Mouse (Mus musculus) ES-Bruce4 (cell line): ENCODE measurements at regions not wholly inside any gene's neighbourhood (a gene's known extent, or its start where the extent isn't known, plus 50 kb on each side); places are given as distances from the start of the nearest gene placed in this dataset.
A peak's percentile ranks its signal among the peaks of the same experiment; 100 is the strongest.

Source experiments
- H3K27ac ChIP-seq: 2 replicates; pipeline ENCODE4 v1.5.1; 2012; ENCODE audit warnings: low read length, inconsistent platforms; ENCODE audit not compliant: insufficient read depth
- H3K27me3 ChIP-seq: 2 replicates; pipeline ENCODE4 v1.6.1; 2012; ENCODE audit warnings: mild to moderate bottlenecking, low read length, inconsistent platforms; ENCODE audit not compliant: control insufficient read depth, poor library complexity, insufficient read depth, severe bottlenecking
- H3K36me3 ChIP-seq: 2 replicates; pipeline ENCODE4 v1.6.1; 2012; ENCODE audit warnings: inconsistent platforms, mild to moderate bottlenecking, low read length, moderate library complexity; ENCODE audit not compliant: control insufficient read depth, poor library complexity, insufficient read depth, severe bottlenecking
- H3K4me1 ChIP-seq: one replicate; pipeline ENCODE4 v1.8.1; 2011; ENCODE audit warnings: low read length; ENCODE audit not compliant: control insufficient read depth, insufficient read depth
- H3K4me3 ChIP-seq: 2 replicates; pipeline ENCODE4 v1.5.1; 2011; ENCODE audit warnings: low read depth, mild to moderate bottlenecking, low read length
- H3K9ac ChIP-seq: 2 replicates; pipeline ENCODE4 v1.6.1; 2012; ENCODE audit warnings: low read depth, mild to moderate bottlenecking, inconsistent platforms; ENCODE audit not compliant: poor library complexity, severe bottlenecking
- H3K9me3 ChIP-seq: replicated peaks from 2 replicates; pipeline ENCODE4 v1.6.1; 2012; ENCODE audit warnings: mild to moderate bottlenecking, low read length, inconsistent platforms; ENCODE audit not compliant: control insufficient read depth, poor library complexity, insufficient read depth, severe bottlenecking
- CTCF ChIP-seq: IDR thresholded peaks from one replicate; pipeline ENCODE4 v1.8.1; 2011; ENCODE audit warnings: low read depth, low read length
- EP300 ChIP-seq: IDR thresholded peaks from 2 replicates; pipeline ENCODE4 v1.6.1; 2011; ENCODE audit warnings: low read depth, low read length; ENCODE audit not compliant: insufficient read depth
- POLR2A ChIP-seq: IDR thresholded peaks from one replicate; pipeline ENCODE4 v1.8.1; 2011; ENCODE audit warnings: low read length; ENCODE audit not compliant: insufficient read depth

DNA sequence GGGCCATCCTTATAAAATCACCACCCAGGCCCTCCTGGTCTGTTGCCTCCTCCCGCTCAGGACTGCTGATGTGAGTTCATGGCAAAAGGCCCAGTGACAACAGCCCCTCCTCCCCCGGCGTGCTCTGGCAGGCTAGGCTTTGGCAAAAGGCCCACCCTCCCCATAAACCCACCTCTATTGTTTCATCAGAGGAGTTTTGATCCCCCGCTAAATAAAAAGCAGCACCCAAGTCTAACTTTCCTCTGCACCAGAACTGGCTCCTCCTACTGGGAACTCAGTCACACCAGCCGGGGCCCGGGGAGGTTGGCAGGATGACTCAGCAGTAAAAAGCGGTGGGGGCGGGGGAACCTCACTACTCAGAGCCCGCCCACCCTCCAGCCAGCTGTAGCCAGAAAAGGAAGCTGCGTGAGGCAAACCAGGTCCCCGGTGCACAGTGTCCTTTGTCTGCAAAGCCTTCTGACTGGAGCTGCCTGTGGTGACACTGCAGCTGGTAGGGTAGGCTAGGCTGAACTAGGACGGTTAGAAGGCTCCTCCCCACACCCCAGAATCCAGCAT lies 122.1 kb downstream of the Cpeb2 start:
- H3K9me3 ChIP-seq, result no peaks in the 10 kb centered on the region
- no peaks in the 10 kb centered on the region for H3K27me3 ChIP-seq
- H3K9ac ChIP-seq, result peak overlapping the region; percentile 10; the same call in 1 of the 2 replicates
- TF ChIP-seq EP300, result peak; percentile 87
- TF ChIP-seq POLR2A, result no peak
- no peaks in the 10 kb centered on the region for H3K36me3 ChIP-seq
- H3K4me3 ChIP-seq, result peak overlapping the region; percentile 24
- H3K4me1 ChIP-seq, result peaks cover 4% of the 10 kb centered on the region
- 0 out of 2 replicates have a peak overlapping the region, but pooled peaks have one; percentile 3 for H3K27ac ChIP-seq

DNA sequence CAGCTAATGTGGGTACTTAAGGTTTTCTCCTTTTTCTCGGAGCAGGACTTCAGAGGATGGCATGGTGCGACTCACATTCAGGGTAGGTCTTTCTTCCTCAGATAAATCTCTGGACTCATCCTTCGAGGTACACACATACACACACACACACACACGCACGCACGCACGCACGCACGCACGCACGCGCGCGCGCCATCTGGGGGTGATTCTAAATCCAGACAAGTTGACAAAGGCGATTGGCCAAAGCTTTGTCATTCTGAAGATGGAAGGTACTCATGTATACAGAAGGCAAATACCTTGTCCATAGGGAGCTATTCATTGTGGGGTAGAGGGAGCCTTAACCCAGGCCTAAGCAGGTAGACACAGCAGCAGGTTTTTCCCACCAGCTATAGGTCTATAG lies 122.9 kb downstream of the Cpeb2 start:
- Histone ChIP-seq H3K9me3 (no peaks in the 10 kb centered on the region), H3K4me3 (no peak overlapping the region), H3K27me3 (no peaks in the 10 kb centered on the region), H3K9ac (no peak overlapping the region), H3K4me1 (peaks cover 4% of the 10 kb centered on the region), H3K27ac (peak overlapping the region; percentile 3; the same call in 1 of the 2 replicates), H3K36me3 (no peaks in the 10 kb centered on the region)
- TF ChIP-seq POLR2A (no peak), EP300 (no peak), CTCF (no peak)

DNA sequence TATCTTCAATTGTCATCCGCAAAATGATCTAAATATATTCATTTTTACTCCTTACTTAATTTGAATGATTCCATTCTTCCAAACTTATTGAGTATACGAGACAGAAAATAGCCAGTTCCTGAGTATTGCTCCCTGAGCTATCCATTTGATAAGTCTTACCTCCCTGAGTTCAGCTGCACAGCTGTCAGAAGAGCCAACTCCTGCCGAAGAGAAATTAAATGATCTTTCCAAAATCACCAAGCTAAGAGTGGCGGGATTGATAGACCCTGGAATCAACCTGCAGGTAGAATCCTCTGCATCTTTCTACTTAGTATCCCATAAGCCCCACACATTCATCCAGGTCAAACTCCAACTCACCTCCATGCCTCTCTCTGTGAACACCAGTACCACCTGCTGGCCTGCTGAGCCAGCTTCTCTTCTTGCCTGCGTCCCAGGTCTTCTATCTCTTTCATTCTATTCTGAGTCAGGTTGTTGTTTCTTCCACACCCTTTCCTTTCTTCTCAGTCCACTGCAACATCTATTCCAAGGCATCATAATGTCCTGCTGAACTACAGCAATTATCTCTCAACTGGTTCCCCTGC lies 124.2 kb downstream of the Cpeb2 start:
- no peaks in the 10 kb centered on the region for H3K36me3 ChIP-seq
- peaks cover 4% of the 10 kb centered on the region for H3K4me1 ChIP-seq
- no peak overlapping the region for H3K27ac ChIP-seq
- TF ChIP-seq CTCF (peak; percentile 43), POLR2A (no peak), EP300 (no peak)
- H3K27me3 ChIP-seq, result no peaks in the 10 kb centered on the region; the same call in 1 of the 2 replicates
- H3K9me3 ChIP-seq, result no peaks in the 10 kb centered on the region
- H3K9ac ChIP-seq, result no peak overlapping the region
- H3K4me3 ChIP-seq, result no peak overlapping the region

DNA sequence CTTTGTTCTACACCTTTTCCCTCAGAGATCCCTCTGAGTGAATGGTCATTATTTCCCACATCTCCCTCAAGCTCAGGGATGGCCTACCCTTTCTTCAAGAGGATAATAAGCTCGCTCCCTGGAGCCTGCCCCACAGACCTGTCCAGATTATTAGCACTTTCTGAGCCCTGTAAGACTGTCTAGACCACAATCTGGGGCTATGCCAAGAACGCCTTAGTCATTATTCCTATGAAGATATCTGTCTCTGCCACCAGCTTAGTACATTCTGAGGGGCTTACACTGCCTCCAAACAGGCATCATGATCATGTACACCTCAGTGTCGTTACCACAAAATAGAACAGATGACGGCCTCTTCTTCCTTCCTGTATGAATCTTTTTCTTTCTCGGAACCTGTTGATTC lies 124.9 kb downstream of the Cpeb2 start:
- Histone ChIP-seq H3K4me1 (peaks cover 3% of the 10 kb centered on the region), H3K9me3 (no peaks in the 10 kb centered on the region), H3K9ac (no peak overlapping the region), H3K36me3 (no peaks in the 10 kb centered on the region), H3K27me3 (no peaks in the 10 kb centered on the region; the same call in 1 of the 2 replicates), H3K27ac (no peak overlapping the region), H3K4me3 (no peak overlapping the region)
- TF ChIP-seq POLR2A, result no peak
- no peak for TF ChIP-seq EP300
- no peak for TF ChIP-seq CTCF

DNA sequence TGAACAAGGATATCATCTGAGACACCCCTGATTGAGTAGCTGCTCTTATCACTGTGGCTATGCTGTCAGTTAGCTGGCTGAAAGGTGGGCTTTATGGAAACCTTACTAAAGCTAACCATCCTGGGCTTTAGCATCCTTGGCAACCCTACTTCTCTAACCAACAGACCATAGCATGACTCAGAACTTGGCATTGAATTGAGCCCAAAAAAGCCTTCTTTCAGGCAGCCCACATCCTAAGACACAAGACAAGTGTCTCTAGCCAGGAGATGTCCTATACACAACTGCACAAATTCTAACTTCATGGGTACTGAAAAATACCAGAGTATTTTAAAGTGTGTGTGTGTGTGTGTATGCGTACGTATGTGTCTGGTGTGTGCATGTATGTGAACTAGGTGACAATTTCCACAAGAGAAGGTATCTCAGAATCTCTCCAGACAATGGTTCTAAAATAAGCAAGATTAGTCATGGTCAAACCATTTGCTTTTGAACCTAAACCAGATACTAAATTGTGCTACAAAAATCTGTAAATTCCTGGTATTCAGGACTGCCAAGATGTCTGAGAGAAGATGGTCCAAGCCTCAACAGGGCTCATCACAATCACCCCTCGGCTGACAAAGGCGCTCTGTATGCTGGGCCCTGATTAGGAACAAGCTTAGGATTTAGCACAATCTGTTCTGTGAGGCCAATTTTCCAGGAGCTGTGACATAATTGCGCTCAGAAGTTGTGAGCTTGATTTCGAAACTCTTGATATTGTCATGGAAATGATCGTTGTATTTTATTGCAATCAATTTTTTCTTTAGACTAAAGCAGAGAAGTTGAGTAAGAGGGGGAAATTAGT lies 126.2 kb downstream of the Cpeb2 start:
- Histone ChIP-seq H3K36me3 (no peaks in the 10 kb centered on the region), H3K27me3 (no peaks in the 10 kb centered on the region; the same call in 1 of the 2 replicates), H3K9ac (no peak overlapping the region), H3K9me3 (no peaks in the 10 kb centered on the region), H3K4me3 (no peak overlapping the region), H3K27ac (no peak overlapping the region), H3K4me1 (peaks cover 2% of the 10 kb centered on the region)
- TF ChIP-seq POLR2A (no peak), CTCF (no peak), EP300 (no peak)

DNA sequence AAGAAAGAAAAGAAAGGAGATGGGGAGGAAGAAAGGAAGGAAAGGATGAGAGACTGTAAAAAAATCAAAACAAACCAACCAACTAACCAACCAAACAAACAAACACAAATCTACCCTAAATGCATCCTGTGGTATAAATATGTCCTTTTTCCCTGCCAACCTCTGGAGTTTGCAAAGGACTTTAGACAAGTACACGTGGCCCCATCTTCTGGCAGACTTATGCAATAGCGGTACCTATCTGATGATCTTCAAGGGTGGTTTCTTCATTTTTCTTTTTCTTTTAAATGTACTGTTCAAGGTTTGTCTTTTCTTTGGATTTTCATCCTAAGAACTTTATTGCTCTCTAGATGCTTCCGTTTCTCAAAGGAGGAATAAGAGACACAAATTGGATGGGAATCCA lies 127.3 kb downstream of the Cpeb2 start:
- Histone ChIP-seq H3K27ac (no peak overlapping the region), H3K4me3 (no peak overlapping the region), H3K36me3 (no peaks in the 10 kb centered on the region), H3K4me1 (peaks cover 2% of the 10 kb centered on the region), H3K27me3 (no peaks in the 10 kb centered on the region; the same call in 1 of the 2 replicates), H3K9ac (no peak overlapping the region), H3K9me3 (no peaks in the 10 kb centered on the region)
- TF ChIP-seq POLR2A, result no peak
- TF ChIP-seq EP300, result no peak
- no peak for TF ChIP-seq CTCF
